Mouse (Mus musculus): Measurements from ENCODE around the gene Plcxd3.

DNA sequence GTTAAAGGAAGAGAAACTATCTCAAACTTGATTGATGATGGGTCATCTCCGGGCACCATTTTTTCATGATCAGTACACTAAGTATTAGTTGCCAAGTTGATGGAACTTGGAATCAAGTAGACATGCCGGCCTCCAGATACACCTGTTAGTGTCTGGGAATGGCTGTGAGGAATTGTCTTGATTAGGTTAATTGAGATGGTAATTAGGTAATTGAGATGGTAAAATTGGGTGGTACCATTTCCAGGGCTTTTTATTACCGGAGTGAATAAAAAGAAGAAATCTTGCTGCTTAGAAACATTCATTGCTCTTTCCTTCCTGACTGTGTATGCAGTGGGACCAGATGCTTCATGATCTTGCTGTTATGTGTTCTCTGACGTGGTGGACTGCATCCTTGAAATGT is 17.6 kb upstream of the Plcxd3 start:
- TF ChIP-seq GATA1 (IDR thresholded peaks at IDR 0.05; ENCODE audit: borderline replicate concordance, low read length) = no peak
- no peak for TF ChIP-seq FLI1 (IDR thresholded peaks at IDR 0.05; ENCODE audit: low read length)

All from megakaryocyte, embryonic 14.5 days (primary cell).